Mouse (Mus musculus): ENCODE measurements around the gene Cpeb4. TPM values are rescaled to one million over a fixed set of nuclear protein-coding genes. Genes with fewer than 3 reads are reported as not detected.
A peak's percentile ranks its signal among the peaks of the same experiment; 100 is the strongest.

Gene Cpeb4
- total RNA-seq, 2 experiments from 2014 or later, result 103 to 109 TPM

DNA sequence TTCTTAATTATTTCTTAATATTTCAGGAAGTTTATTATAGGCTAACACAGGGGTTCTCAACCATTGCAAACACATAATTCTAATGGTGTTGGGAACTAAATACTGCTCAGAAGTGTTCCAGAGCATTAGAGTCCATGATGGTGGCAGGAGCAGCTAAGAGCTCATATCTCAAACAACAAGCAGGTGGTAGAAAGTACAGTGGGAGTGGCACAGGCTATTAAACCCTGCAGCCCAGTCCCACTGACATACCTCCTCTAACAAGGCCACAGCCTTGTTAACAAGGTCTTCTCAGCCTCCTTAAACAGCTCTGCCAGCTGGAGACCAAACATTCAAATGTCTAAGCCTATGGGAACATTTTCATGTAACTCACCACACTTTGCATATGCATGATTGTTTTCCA is 27.2 kb downstream of the Cpeb4 start:
- DNase-seq, result no peak

DNA sequence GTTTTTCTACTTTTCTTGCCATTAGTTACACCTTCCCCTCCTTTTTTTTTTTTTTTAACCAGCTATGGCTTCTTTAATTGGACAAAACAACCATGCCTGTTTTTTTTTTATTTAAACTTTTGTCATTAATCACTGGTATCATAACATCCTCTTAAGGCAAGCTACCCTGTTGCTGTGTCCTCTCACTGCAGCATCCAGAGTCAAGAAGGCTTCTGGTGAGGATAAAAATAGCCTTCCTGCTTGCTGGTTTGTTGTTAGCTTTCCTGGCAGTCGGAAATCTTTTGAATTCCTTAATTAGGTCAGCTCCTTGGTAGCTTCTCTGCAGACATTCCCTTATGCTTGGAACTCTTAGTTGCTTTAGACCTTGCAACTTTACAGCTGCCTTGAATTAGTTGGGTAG is 28.7 kb downstream of the Cpeb4 start:
- DNase-seq, result peak in 1 of 2 experiments; percentile 63

DNA sequence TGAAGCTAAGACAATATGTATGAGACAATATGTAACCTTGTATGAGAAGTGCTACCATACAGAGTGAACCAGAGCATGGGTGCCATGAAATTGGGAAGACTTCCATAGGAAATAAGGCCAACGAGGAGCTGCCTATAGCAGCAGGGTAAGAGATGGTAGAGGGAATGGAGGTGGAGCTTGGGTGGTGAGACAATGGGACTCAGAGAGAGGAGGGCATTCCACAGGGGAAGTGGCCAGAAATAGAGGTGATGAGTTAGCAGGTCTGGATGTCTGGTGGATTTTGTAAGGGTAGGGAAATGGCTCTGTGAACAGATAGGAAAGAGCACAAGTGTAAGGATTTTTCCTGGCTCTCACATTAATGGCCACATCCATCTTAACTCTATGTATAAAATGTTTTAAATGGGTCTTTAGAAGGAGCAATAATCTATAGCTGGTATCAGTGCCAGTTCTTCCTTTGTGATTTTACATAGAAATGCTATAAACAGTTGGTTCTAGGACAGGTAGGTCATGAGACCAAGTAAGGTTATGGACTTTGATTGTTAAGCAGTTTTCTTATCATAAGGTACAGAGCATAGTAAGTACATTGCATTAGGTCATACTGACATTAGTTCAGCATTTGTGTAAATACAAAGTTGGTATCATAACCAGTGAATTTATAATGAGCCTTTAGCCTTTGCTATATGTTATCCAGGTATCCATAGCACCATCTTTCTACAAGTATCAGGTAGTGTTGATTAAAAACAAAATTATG is 30.4 kb downstream of the Cpeb4 start:
- DNase-seq, result peak in 1 of 2 experiments; percentile 24

DNA sequence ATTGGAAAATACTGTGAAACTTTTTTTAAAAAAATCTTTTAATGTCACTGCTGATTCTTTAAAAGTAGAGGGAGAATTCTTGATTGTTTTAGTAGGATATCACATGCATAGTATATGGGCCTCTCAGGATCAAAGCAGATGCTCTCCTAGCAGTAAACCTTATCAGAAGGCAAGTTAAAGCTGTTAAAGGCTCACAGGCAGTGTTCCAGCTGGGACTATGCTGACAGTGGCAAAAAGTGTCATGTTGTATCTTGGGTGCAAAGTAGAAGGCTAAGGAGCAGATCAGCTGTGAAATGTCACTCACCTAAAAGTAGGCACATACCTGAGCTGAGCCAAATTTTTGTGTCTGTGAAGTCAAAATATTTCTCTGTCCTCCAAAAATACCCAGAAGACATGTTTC is 34.5 kb downstream of the Cpeb4 start:
- peak in 1 of 2 experiments; percentile 22 for DNase-seq

DNA sequence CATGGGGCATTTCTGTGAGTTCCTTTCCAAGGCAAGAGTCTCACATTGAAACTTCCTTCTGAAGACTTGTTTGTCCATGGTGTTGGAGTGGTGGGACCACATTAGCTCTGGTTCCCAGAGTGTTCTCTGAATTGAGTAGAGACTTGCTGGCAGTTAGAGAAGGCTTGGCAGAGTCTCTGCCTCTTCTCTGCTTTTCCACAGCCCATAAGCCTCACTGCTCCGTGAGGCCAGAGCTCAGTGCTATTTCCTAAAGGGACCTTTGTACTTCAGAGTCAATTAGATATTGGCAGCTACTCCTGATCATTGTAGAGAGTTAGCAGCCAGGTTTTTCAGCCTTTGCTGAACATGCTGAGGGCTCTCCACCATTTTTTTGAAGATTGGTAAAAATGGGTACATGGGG is 35.6 kb downstream of the Cpeb4 start:
- DNase-seq, result peak in 1 of 2 experiments; percentile 40

DNA sequence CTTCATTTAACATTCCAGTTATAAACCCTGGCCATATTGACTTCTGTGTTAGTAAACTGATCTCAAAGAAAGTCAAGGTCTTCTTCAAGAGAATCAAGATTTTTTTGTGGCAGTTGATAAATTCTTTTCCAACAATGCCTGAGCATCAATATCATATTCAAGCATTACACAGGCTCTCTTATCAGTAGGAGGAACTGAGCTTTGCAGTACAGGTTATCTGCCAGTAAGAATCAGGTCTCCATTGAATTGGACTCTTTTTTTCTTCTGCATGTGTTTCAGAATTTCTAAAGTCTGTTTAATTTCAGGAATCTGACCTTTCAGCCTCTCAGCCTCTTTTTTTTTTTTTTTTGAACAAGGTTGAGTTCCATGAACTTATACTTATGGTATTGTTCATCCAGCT is 40.9 kb downstream of the Cpeb4 start:
- DNase-seq, result no peak

DNA sequence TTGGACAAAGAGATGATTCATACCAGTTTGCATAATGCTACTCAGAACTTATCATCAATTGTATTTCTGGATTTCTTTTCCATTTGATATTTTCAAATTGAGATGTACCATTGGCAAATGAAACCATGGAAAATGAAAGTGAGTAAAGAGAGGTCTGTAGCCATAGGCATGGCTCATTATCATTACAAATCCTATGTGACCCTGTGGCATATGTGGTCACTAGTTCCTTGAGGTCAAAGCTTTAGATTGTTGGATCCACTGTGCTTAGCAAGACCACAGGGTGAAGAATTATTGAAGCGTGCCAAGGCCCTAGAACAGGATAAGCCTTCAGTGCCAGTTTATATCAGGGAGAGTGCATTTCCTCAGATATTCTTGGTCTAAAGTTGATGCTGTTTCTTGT is 45.8 kb downstream of the Cpeb4 start:
- no peak for DNase-seq

DNA sequence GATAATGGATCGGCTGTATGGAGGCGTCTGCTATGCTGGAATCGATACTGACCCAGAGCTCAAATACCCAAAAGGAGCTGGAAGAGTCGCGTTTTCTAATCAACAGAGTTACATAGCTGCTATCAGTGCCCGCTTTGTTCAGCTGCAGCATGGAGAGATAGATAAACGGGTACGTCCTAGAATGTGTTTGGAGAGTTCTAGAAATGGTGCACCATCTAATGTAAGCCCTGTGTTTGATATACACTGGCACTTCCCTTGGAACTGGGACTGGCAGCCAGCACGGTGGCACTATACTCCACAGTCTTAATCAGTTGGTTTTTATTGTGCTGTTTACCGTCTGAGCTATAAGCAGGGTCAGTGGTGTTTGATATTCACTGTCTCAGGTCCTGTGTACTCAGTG is 58.0 kb downstream of the Cpeb4 start:
- no peak for DNase-seq

DNA sequence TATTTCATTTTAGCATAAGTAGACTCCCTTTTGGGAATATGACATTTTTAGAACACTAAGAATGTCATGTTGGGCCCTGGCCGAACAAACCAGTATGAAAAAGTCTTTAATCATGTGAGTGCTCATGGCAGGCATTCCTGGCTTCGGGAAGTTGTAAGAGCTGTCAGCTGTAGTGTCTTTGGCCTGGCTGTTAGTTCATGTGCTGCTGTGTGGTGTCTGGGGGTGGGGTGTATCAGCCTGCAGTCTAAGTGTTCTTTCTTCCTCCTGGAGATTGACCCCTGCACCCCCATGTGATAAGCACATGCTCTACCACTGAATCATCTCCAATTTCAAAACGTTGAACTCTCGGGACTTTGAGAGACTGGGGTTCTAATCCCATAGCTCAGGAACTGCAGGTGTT is 63.6 kb downstream of the Cpeb4 start:
- peak; percentile 49 to 65 for DNase-seq

DNA sequence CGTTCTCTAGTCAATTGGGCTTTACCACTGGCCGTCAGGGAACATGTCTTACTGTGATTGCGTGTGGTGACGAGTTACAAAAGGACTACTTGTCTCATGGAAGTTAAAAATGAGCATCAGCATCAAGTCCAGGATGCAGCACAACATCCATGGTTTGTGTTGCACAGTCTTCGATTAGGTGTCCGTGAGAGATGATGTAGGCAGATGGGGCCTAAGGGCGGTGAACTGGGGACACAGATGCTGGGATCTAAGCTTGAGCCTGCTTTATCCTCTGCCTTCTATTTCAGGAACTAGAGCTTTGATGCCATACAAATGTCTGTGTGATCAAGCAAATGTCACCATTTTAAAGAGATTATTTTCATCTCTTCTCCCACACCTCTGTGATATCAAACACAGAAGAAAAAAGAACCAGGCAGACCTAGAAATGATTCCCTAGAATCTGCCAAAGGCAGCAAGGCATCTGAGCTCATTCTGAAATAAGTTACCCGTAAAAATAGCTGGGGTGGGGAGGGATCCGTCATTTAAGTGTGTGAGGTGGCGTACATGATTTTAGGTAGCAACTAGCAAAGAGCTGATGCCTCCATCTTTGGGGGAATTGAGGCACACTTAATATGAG is 65.0 kb downstream of the Cpeb4 start:
- DNase-seq, result no peak

DNA sequence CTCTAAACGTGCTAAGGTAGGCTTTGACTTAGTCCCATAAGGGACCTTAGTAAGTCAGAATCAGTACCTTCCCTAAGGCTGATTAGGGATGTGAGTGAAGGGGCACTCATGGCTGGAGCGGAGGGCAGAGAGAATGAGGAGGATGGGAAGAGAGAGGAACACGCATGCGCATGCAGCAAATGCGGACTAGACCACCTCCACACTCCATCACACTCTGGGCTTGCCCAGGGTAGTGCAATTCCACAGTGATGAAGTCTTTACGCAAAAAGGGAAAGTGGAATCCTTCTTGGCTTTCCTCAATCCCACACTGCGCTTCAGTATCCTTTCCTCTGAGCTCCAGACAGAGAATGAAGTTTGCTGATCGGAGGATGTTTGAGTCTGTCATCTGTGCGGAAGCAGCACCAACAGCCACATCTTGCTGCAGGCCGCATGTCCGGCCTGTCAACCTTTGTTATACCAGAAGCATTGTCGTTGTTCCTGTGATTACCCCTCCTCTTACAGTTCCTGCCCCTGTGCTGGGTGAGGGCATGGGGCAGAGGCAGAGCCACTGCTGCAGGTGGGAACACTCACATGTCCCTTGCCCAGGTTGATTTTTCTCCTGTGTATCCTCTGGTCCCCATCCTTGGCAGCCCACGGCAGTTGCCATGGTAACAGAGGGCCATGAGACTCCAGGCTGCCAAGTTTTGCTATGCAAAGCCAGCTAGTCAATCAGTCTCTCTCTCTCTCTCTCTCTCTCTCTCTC is 69.1 kb downstream of the Cpeb4 start:
- DNase-seq, result no peak

DNA sequence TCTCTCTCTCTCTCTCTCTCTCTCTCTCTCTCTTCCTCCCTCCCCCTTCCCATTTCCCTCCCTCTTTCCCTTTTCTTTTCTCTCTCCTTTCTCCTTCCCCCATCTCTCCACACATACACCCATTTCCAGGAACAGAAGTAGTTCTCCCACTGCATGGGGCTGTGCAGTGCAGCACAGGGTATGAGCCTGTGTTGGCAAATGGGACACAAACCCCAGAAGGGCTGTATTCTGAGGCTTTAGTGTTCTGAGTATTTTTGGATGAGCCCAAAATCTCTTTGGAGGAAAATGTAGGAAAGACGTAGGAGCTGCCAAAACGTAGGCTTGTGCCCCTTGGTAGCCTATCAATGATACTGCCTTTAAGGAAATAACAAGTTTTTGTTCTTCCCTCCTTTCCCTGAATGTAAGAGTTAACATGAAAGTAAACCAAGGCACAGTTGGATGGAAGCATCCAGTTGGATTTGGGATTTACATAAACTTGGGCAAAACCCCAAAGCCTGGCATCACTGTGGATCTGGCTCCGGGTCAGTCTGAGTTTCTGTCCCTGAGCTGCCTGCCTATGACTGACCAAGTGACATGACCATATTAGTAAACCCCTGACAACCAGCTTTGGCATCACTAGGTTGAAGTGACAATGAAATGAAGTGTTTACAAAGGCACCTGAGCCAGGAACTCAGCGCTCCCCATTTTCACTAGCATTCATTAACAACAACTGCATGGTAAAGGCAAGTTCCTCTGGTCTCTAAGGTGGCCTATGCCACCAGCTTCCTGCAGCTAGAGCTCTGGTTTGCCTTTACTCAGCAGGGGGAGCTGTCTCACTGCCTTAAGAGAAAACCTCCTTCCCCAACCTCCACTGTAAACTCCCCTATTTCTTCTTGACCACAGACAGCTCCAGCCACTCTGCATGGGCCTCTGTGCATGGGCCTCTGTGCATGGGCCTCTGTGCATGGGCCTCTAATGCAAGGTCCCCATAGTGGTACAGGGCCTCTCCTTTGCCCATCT is 69.9 kb downstream of the Cpeb4 start:
- DNase-seq, result no peak

DNA sequence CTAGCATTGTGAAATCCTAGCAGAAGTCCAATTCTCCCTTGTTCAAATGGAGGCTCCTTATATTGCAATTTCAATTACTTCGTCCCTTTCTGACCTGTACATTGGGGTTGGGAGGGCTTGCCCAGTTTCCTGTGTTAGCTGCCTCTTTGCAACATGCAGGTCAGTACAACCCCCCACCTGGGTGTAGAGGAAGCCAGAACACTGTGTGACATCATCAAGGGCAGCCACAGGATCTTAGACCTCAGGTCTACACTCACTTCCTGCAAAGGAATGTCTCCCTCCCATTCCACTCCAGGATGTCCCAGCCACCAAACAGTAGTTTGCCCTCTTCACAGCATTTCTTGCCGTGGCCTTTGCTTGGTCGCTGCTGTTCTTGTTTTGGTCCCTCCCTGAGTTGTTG is 73.5 kb downstream of the Cpeb4 start:
- no peak for DNase-seq

DNA sequence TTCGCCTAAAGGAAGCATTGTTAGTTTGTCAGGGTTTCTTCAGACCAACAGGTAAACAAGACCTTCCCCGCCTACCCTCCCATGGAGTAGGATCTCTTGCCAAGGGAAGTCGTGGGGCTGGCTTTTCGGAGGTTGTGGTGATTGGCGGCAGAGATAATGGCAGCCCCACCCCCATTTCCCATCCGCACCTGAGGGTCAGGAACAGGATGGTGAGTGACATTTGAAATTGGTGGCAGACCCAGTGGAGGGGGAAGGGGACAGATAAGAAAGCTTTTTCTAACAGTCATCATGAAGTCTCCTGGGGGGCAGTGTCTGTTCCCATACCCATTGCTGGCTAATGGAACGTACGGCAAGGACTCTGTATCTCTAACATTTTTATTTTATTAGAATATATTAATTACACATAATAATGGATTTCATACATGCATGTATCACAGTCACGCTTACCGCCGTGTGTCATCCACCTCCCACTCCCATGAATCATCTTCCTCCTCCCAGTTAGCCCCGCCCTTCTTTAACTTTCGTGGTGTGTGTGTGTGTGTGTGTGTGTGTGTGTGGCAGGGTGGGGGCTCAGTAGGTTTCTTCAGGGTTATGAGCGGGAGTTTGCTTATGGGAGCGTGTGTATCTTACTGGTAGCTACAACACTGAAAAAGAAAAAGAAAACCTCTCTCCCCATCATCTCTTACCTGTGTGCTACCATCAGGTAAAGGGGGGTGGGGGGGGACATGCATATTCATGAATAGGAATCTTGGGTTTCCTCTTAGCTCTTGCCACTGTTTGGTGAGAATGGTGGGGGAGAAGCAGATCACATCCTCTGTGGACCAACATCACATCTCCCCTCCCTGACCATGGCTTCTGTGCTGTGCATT is 76.7 kb downstream of the Cpeb4 start:
- DNase-seq, result peak in 1 of 2 experiments; percentile 15

DNA sequence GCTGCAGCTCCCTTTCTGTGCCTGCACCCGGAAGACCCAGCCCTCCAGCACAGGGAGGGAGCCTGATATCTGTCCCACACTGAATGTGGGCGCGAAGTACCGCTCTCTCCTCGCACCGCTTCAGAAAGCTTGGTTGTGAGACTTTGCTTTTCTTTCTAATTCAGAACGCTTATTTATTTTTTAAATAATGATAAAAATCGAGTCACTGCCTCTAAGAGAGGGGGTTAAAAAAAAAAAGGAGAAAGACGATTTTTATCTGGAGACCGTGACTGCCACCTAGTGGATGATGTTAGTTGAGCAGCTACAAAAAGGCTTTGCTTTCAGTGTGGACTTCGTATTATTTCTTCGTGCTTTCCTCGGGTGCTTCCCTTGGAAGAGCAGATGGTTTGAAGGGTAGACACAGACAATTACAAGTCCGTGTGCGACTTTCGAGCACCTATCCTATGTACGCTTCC is 77.3 kb downstream of the Cpeb4 start:
- DNase-seq, result peak; percentile 54 to 89

DNA sequence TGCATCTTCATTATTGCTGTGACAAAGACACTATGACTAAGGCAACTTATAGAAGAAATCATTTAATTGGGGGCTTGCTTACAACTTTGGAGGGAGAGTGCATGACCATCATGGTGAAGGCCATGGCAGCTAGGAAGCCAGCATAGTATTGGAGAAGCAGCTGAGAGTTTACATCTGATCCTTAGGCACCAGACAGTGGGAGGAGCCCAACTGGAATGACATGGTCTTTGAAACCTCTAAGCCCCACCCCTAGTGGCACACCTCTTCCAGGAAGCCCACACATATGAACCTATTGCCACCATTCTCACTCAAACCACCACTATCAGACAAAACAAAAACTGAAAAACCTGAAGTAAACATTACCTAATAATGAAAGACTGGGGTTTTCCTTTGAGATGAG is 88.1 kb downstream of the Cpeb4 start:
- no peak for DNase-seq

DNA sequence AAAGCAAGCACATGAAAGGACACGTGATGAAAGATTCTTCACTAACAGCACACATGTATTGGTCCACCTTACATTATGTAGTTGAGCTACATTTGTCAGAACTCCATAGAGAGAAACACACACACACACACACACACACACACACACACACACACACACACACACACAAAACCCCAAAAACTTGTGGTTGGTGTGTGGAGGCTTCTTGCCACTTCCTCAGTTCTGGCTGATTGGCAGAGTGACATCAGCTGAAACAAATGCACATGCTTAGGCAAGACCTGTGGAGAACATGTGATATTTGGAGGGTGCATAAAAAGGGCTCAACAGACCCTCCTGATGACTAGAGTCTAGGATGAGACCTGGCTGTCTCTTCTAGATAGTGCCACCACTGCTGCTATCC is 92.0 kb downstream of the Cpeb4 start:
- DNase-seq, result no peak

DNA sequence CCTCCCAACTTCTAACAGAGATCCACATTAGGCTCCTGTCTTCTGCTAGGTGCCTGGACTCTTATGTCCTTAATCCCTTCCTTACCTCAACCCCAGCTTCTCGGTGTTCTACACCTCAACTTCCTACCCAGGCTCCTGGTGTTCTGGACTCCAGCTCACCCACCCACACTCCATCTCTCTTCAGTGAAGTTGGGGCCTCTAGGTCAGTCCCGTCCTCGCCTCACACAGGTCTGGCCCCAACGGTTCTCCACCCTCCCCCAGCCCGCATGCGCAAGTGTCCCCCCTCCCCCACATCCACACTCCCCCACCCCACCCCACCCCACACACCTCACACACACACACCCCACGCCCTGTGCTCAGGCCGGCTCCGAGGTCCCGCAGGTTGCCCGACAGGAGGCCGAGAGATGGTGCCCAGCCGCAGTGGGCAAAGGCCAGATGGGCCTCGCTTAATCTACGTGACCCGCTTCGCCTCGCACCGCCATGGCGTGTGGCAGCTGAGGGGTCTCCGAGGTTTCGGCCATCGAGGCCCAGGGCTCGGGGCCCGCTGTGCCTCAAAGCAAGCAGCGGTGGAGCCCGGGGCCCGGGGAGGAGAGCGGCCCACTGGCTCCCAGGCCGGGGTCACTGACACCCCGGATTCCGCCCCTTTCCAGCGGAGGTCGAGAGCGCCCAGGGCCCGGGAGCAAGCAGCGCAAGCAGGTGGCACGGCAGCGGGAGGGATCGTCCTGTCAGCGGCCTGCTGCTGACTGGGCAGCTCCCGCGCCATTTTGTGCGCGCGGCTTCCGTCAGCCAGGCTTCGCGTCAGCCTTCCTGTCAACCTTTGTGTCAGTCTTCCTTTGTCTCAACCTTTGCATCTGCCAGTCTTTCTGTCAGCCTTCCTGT is 93.5 kb downstream of the Cpeb4 start, which contains the start of gene 4930524B15Rik:
Gene 4930524B15Rik (plus strand): TSS at position 337 of the 879 bp plus-strand sequence.
- DNase-seq, result no peak

DNA sequence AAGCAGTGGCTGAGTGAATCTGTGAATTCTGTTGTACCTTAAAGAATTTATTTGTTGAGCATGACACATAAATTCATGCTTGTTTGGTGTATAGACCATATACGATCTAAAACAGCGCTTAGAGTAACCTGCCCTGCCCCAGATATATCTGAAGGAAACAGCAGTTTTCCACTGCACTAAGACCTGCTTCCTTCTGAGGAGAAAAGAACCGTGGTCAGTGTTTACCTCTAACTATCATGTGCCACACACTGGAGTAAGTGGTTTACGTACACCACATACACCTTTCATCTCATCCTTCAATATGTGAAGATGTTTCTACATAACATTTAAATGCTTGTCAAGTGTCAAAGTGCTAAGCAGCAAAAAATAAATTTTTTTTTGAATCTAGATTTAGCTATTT is 102.1 kb downstream of the Cpeb4 start:
- DNase-seq, result no peak

DNA sequence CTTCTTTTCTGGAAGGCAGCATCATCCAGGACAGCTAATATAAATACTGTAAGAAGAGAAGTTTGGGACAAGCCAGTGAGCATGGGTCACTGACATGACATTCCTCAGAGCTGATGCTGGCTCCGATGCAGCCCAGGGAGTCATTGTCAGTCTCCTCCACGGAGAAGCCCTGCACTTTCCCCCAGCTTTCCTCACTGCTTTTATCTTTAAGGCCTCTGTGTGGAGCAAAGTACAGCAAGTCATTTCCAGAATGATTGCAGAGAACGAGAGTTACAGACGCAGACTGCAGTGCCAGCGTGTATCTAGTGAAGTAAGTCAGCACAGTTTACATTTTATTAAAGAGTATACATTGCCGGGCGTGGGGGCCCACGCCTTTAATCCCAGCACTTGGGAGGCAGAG is 102.8 kb downstream of the Cpeb4 start:
- no peak for DNase-seq
